Mouse (Mus musculus) liver, adult 10 weeks (tissue): ENCODE results near the gene Tnfsf13b. TPM values are rescaled to one million over a fixed set of nuclear protein-coding genes. Genes with fewer than 3 reads are reported as not detected.

ENCODE experiments used
- polyA plus RNA-seq: library from polyadenylated mRNA; stranded (reverse); fragments of 350-450 nt; fragmentation: Illumina TruSeq; extraction: RNeasy Lipid Tissue Mini Kit (QIAGEN cat#74804); gene quantifications from one replicate; pipeline ENCODE4 v1.2.3, GENCODE M21; 2014; ENCODE audit warnings: low read depth, low replicate concordance

Tnfsf13b gene
- 0.21 TPM for polyA plus RNA-seq

DNA sequence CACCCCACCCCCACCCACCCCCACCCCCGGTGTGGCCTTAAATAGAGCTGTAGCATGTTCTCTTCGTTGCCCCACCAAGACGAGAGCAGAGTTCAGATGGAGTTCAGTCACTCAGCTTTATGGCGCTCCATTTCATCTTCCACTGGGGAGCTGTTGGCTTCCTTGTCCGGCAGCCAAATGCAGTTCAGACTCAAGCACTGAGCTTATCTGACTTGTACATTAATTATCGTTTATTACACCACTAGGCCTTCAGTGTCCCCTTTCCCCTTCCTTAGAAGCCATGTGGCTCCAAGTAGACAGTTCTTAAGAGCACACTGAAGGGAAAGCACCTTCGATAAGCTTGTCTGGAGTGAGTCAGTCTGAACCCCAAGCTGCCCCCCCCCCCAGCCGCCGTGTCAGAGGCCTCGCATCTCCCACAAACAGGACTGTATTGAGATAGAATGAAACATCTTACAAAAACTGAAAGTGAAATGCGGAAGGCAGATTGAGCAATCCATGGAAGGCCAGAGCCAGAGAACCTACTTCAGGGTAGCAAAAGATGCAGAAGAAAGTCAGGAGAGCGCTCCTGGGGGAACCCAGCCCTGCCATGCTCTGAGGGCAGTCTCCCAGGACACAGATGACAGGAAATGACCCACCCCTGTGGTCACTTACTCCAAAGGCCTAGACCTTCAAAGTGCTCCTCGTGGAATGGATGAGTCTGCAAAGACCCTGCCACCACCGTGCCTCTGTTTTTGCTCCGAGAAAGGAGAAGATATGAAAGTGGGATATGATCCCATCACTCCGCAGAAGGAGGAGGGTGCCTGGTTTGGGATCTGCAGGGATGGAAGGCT, at the start of gene Tnfsf13b:
Tnfsf13b (plus strand) TSS at position 312 of the 830 bp plus-strand sequence.

DNA sequence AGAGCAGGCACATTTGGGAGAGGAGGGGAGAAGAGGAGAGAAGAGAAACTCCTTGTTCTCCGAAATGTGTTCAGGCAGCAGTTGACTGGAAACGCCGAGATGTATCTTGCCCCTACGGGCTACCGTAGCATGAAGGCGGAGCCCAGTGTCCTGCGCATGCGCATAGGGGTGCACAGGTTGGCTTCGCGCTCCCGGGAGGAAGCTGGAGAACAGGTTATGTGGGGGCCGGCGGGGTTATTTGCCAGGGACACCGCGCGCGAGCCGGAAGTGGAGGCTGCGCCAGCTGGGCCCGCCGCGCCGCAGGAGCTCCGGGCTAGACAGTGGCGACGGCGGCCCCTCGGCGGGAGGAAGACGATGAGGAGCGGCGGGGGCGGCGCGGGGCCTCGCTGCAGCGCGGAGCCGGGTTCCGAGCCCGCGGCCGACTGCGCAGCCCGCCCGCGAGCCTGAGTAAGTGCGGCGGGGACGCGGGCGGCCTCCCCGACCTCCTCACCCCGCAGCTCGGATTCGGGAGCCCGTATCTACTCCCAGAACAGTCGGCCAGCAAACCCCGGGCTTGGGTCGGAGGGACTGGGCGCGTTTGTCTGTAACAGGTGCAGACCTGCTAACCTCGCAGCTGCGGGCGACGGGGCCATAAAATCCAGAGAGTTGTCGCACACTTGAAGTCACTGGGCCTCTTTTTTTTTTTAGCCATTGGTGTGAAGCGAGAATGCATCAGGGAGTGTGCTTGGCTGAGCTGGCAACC, 28.5 kb upstream of the Tnfsf13b start, which contains the start of the genes Lig4 and Abhd13:
Lig4 (minus strand) TSS at position 114 of the 742 bp plus-strand sequence.
Abhd13 (plus strand) TSS at position 135 of the 742 bp plus-strand sequence.

Other genes with a start within 250 kb of the Tnfsf13b start
- not detected for gene Fam155a, start 235.3 kb upstream of the Tnfsf13b start, polyA plus RNA-seq
- gene Gm10217, start 142.2 kb upstream of the Tnfsf13b start, polyA plus RNA-seq = not detected
- 3.8 TPM for gene Lig4, start 28.8 kb upstream of the Tnfsf13b start, polyA plus RNA-seq
- gene Abhd13, start 28.8 kb upstream of the Tnfsf13b start, polyA plus RNA-seq = 18.0 TPM
- not detected for gene Myo16, start 147.4 kb downstream of the Tnfsf13b start, polyA plus RNA-seq